Mouse (Mus musculus) hindbrain, postnatal 0 days (tissue): ENCODE measurements around the gene Pqlc2. TPM values are rescaled to one million over a fixed set of nuclear protein-coding genes. Genes with fewer than 3 reads are reported as not detected.

Experiments
- ATAC-seq: fragments of 200-750 bp; cut with Nextera tagmentation; 2 replicates; pipeline ENCODE4 v1.8.0; 2017; ENCODE audit warnings: mild to moderate bottlenecking, moderate TSS enrichment, moderate library complexity
- DNase-seq: peaks from one replicate; pipeline ENCODE4 v3.0.0-alpha.2; 2015; ENCODE audit warnings: low spot score
- H3K27ac ChIP-seq: fragments of 300-500 bp; sonication (generic); 2 replicates; pipeline ENCODE4 v1.5.1; 2014; ENCODE audit warnings: mild to moderate bottlenecking
- H3K27me3 ChIP-seq: fragments of 300-500 bp; sonication (generic); 2 replicates; pipeline ENCODE4 v1.6.1; 2014; ENCODE audit warnings: low read length, mixed read lengths; ENCODE audit not compliant: insufficient read depth
- H3K36me3 ChIP-seq: fragments of 300-500 bp; sonication (generic); 2 replicates; pipeline ENCODE4 v1.6.1; 2014; ENCODE audit warnings: low read length, mixed read lengths; ENCODE audit not compliant: insufficient read depth
- H3K4me1 ChIP-seq: fragments of 300-500 bp; sonication (generic); 2 replicates; pipeline ENCODE4 v1.6.1; 2014; ENCODE audit warnings: antibody characterized with exemption, low read length, mixed read lengths; ENCODE audit not compliant: insufficient read depth
- H3K4me2 ChIP-seq: fragments of 300-500 bp; sonication (generic); 2 replicates; pipeline ENCODE4 v1.6.1; 2014; ENCODE audit warnings: low read depth, mild to moderate bottlenecking, low read length, moderate library complexity, mixed read lengths
- H3K4me3 ChIP-seq: fragments of 300-500 bp; sonication (generic); 2 replicates; pipeline ENCODE4 v1.5.1; 2014; ENCODE audit warnings: low read length
- H3K9ac ChIP-seq: fragments of 300-500 bp; sonication (generic); replicated peaks from 2 replicates; pipeline ENCODE4 v1.6.1; 2014; ENCODE audit warnings: mild to moderate bottlenecking, low read length, moderate library complexity, mixed read lengths
- H3K9me3 ChIP-seq: fragments of 300-500 bp; sonication (generic); 2 replicates; pipeline ENCODE4 v1.6.1; 2016; ENCODE audit warnings: low read length, mixed read lengths
- CTCF ChIP-seq: IDR thresholded peaks from 2 replicates; pipeline ENCODE4 v1.5.1; 2016; ENCODE audit warnings: antibody characterized with exemption, control low read depth, low read depth
- WGBS: fragments of 180-500 bp; shearing (Covaris S2); extraction: QIAGEN DNeasy Blood & Tissue Kit; methylation state at CpG from one replicate; pipeline ENCODE4 v1.1.7; 2014; 5-methylcytosine and 5-hydroxymethylcytosine counted together
- microRNA-seq, 2 experiments: library from miRNA; unstranded; fragments of <30 nt; microRNA quantifications; one replicate each; pipeline ENCODE4; 2016
- polyA plus RNA-seq: library from polyadenylated mRNA; unstranded; fragments of >200 nt; fragmentation: Nextera tagmentation; extraction: Ambion mirVana; gene quantifications from 2 replicates; pipeline ENCODE4 v1.2.1, GENCODE M21; 2015
- total RNA-seq: library from RNA; depleted of rRNA; stranded (reverse); fragments of >200 nt; gene quantifications from 2 replicates; pipeline ENCODE4 v1.2.3, GENCODE M21; 2014; rRNA removed

Pqlc2 gene
- total and polyA plus RNA-seq, 2 experiments from 2014 or later: 13.7 to 23.1 TPM

DNA sequence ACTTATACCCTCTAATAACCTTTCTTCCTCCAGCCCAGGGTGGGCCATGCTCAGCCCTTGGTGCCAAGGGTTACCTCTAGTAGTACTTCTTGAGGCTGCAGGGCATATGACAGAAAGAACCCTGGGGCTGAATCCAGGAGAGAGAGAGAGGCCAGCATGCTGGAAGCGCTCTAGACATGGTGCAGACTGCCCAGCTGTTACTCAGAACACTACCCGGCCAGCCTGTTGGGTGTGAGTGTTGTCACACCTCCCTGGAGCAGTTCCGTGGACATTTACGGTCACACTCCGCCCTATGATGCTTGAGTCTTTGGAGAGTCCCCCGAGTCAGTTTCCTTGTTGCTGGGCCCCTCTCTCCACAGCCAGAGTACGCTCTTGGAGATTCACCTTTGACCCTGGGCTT, 62.5 kb downstream of the Pqlc2 start:
- 79% methylated on average over 7 of the region's 7 CpGs for whole genome bisulfite sequencing
- no peaks in the 10 kb centered on the region for H3K36me3 ChIP-seq
- no peak overlapping the region for H3K4me2 ChIP-seq
- H3K27me3 ChIP-seq: no peaks in the 10 kb centered on the region
- TF ChIP-seq CTCF: no peak
- no peak overlapping the region for H3K9ac ChIP-seq
- H3K27ac ChIP-seq: no peak overlapping the region
- no peaks in the 10 kb centered on the region for H3K9me3 ChIP-seq
- no peak overlapping the region for H3K4me3 ChIP-seq
- peaks cover 32% of the 10 kb centered on the region for H3K4me1 ChIP-seq
- ATAC-seq (no peak), DNase-seq (no peak)

DNA sequence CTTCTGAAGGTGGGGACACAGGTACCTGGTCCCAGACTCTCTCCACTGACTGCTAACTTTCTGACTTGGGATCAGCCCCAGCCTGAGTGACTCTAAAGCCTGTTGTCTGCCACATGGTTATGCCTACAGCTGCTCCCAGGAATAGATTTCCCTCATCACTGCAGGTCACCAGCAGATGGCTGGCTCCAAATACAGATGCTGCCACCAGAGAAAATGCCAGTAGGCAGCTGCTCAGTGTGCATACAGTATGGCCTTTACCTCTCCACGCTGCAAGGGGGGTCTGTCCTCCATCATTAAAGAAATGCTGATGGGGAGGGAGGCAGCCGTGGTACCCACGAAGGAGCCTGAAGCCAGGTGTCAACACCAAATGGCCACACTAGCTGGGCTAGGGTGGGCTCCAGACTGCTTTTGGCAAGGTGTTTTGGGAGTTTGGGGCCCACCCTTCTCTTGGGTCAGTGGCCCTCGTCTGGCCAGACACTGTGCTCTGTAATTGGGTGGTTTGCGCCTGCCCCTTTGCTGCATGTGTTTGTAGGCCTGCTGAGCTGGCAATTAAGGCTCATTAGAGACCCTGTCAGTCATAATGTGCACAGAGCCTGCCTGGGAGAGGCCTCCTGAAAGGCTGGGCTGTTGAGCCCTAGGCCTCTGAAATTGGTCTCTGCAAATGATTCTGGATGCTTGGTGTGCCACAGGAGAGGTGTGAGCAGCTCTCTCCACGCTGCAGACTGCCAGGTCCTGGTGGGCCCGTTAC, 64.2 kb downstream of the Pqlc2 start:
- peak; percentile 69 for DNase-seq
- H3K9ac ChIP-seq: no peak overlapping the region
- 34% methylated on average over 7 of the region's 7 CpGs for WGBS

DNA sequence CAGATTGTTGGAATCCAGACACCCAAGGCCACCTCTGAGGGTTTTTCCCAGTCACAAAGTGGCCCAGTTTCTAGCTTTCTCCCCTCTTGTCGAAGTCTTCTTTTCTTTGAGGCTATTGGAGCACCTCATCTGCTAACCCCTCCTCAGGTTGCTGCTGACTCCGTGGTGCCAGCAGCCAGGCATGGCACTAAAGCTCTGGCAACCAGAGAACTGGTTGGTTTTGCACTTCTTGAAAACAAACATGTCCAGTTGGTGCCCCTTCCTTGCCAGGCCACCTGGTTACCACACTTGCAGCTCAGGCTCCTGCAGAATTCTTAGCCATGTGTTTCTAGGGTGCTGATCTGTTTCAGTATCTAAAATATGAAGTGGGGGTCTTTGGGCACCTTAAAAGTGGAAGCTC, 65.0 kb downstream of the Pqlc2 start:
- H3K4me1 ChIP-seq: peaks cover 28% of the 10 kb centered on the region
- H3K4me3 ChIP-seq: no peak overlapping the region
- ATAC-seq (no peak), DNase-seq (no peak)
- H3K9me3 ChIP-seq: no peaks in the 10 kb centered on the region
- H3K4me2 ChIP-seq: no peak overlapping the region
- TF ChIP-seq CTCF: no peak
- H3K9ac ChIP-seq: no peak overlapping the region
- no peaks in the 10 kb centered on the region for H3K27me3 ChIP-seq
- peaks cover under 1% of the 10 kb centered on the region; the same call in 1 of the 2 replicates for H3K36me3 ChIP-seq
- H3K27ac ChIP-seq: peak overlapping the region; percentile 52; the same call in 1 of the 2 replicates
- WGBS: 83% methylated on average over 2 of the region's 2 CpGs

More for the DNA sequence above, 64.2 kb downstream of the Pqlc2 start:
- Histone ChIP-seq H3K27ac (peak overlapping the region; percentile 52), H3K27me3 (no peaks in the 10 kb centered on the region), H3K4me3 (no peak overlapping the region), H3K4me1 (peaks cover 32% of the 10 kb centered on the region), H3K9me3 (no peaks in the 10 kb centered on the region), H3K4me2 (no peak overlapping the region), H3K36me3 (no peaks in the 10 kb centered on the region; the same call in 1 of the 2 replicates)
- peak; percentile 19; the same call in 1 of the 2 replicates for TF ChIP-seq CTCF
- ATAC-seq: peak; percentile 65

DNA sequence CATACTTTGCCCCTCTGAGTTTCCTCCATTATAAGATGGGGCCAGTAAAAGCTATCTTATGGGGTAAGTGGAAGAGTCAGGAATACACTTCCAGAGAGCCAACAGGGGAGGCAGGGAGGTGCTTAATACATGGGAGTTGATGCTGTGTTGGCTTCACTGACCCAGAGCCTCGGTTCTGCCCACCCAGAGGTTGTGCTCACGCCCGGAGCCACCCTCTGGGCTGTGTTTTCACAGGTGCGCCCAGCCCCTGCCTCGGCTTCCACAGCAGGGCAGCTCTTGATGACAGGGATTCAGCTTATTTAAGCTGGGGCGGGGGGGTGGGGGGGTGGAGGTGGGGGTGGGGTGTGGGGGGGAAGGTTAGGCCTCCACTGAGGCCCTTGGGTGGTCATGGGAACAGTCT, 65.7 kb downstream of the Pqlc2 start:
- Histone ChIP-seq H3K4me3 (no peak overlapping the region), H3K36me3 (peaks cover 8% of the 10 kb centered on the region; the same call in 1 of the 2 replicates), H3K27ac (peak overlapping the region; percentile 32; the same call in 1 of the 2 replicates), H3K9me3 (no peaks in the 10 kb centered on the region), H3K4me1 (peaks cover 28% of the 10 kb centered on the region), H3K27me3 (no peaks in the 10 kb centered on the region), H3K9ac (0 out of 2 replicates have a peak overlapping the region, but pooled peaks have one; percentile 13), H3K4me2 (no peak overlapping the region)
- 81% methylated on average over 5 of the region's 6 CpGs for WGBS
- DNase-seq: no peak
- no peak for ATAC-seq
- TF ChIP-seq CTCF: no peak

DNA sequence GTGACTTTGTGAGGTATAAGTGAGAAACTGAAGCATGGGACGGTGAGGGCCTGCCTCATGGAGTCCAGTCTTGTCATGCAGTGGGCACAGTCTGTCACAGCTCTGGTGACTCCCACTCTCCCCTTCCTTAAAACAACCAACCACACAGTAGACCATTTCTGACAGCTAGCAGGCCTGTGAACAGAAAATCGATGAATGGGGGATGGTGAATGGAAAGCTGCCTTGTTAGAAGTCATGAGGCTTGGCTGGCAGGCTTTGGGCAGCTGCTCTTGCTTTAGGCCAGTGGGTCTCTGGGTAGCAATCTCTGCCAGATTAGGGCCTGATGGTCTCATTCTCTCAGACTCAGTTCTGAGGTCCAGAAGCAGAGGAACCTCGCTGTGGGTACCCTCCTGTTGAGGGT, 66.3 kb downstream of the Pqlc2 start:
- peaks cover 28% of the 10 kb centered on the region for H3K4me1 ChIP-seq
- WGBS: 60% methylated on average over 3 of the region's 3 CpGs
- peaks cover 11% of the 10 kb centered on the region; the same call in 1 of the 2 replicates for H3K36me3 ChIP-seq

More for the DNA sequence above, 66.3 kb downstream of the Pqlc2 start:
- no peak for DNase-seq
- H3K4me3 ChIP-seq: no peak overlapping the region
- no peak overlapping the region for H3K4me2 ChIP-seq
- no peak for ATAC-seq
- no peaks in the 10 kb centered on the region for H3K9me3 ChIP-seq
- peak overlapping the region; percentile 32; the same call in 1 of the 2 replicates for H3K27ac ChIP-seq
- 0 out of 2 replicates have a peak overlapping the region, but pooled peaks have one; percentile 13 for H3K9ac ChIP-seq
- TF ChIP-seq CTCF: no peak
- H3K27me3 ChIP-seq: no peaks in the 10 kb centered on the region

Small RNAs within 50 kb of the gene (microRNA-seq; reads per million reads assigned to microRNA genes)
- gene Gm24245 (0.53 to 0.72 reads per million in 2 experiments), gene Gm25732 (0 reads per million in 2 experiments)

Other genes starting within 250 kb of the Pqlc2 start
- gene Htr6, start 235.1 kb downstream of the Pqlc2 start, total RNA-seq: 2.0 and 4.3 TPM in 2 replicates
- gene Htr6, start 235.1 kb downstream of the Pqlc2 start, polyA plus RNA-seq: 0.74 and 0.96 TPM in 2 replicates
- 69.4 and 85.3 TPM in 2 replicates for gene Nbl1, start 217.7 kb downstream of the Pqlc2 start, total RNA-seq
- 60.6 and 64.4 TPM in 2 replicates for gene Nbl1, start 217.7 kb downstream of the Pqlc2 start, polyA plus RNA-seq
- gene Minos1, start 179.6 kb downstream of the Pqlc2 start, total RNA-seq: 17.1 and 19.1 TPM in 2 replicates
- 462 and 467 TPM in 2 replicates for gene Minos1, start 179.6 kb downstream of the Pqlc2 start, polyA plus RNA-seq
- 86.6 and 88.5 TPM in 2 replicates for gene Capzb, start 117.8 kb downstream of the Pqlc2 start, total RNA-seq
- 310 and 315 TPM in 2 replicates for gene Capzb, start 117.8 kb downstream of the Pqlc2 start, polyA plus RNA-seq
- gene Akr7a5, start within 50 bp of the Pqlc2 start, total RNA-seq: 58.5 and 73.3 TPM in 2 replicates
- 67.6 and 69.2 TPM in 2 replicates for gene Akr7a5, start within 50 bp of the Pqlc2 start, polyA plus RNA-seq
- 23.7 and 29.7 TPM in 2 replicates for gene Mrto4, start 41.9 kb upstream of the Pqlc2 start, total RNA-seq
- 75.9 and 77.3 TPM in 2 replicates for gene Mrto4, start 41.9 kb upstream of the Pqlc2 start, polyA plus RNA-seq
- gene Emc1, start 41.9 kb upstream of the Pqlc2 start, total RNA-seq: 66.6 and 71.0 TPM in 2 replicates
- gene Emc1, start 41.9 kb upstream of the Pqlc2 start, polyA plus RNA-seq: 41.3 and 44.4 TPM in 2 replicates
- 180 and 184 TPM in 2 replicates for gene Ubr4, start 41.9 kb upstream of the Pqlc2 start, total RNA-seq
- 55.4 and 65.4 TPM in 2 replicates for gene Ubr4, start 41.9 kb upstream of the Pqlc2 start, polyA plus RNA-seq
- 14.4 and 14.5 TPM in 2 replicates for gene Iffo2, start 219.8 kb upstream of the Pqlc2 start, total RNA-seq
- 5.9 and 6.8 TPM in 2 replicates for gene Iffo2, start 219.8 kb upstream of the Pqlc2 start, polyA plus RNA-seq